Mouse (Mus musculus): ENCODE data around the gene Pparg.
A peak's percentile ranks its signal among the peaks of the same experiment; 100 is the strongest.

Gene Pparg

GRCm38 (mm10) chr6:115465876-115466275 lies 105.1 kb downstream of the Pparg start:
- no peak for DNase-seq

DNA sequence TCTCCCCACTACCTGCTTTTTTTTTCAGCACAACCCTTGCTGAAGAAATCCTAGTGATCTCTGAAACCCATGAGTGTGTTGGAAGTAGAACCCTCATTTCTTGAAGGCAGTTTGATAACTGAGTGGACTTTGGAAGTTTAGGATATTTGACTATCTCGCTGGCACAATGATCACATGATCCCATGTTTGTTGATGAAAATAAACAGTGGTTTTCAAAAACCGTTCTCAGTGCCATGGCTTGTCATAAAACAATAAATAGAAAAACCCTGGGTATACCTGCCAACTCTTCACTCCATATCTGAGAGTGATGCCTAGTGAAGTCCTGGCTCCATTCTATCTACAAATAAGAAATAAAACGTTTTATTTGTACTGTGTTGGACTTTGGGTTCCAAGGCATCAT lies 105.8 kb downstream of the Pparg start:
- DNase-seq: no peak

DNA sequence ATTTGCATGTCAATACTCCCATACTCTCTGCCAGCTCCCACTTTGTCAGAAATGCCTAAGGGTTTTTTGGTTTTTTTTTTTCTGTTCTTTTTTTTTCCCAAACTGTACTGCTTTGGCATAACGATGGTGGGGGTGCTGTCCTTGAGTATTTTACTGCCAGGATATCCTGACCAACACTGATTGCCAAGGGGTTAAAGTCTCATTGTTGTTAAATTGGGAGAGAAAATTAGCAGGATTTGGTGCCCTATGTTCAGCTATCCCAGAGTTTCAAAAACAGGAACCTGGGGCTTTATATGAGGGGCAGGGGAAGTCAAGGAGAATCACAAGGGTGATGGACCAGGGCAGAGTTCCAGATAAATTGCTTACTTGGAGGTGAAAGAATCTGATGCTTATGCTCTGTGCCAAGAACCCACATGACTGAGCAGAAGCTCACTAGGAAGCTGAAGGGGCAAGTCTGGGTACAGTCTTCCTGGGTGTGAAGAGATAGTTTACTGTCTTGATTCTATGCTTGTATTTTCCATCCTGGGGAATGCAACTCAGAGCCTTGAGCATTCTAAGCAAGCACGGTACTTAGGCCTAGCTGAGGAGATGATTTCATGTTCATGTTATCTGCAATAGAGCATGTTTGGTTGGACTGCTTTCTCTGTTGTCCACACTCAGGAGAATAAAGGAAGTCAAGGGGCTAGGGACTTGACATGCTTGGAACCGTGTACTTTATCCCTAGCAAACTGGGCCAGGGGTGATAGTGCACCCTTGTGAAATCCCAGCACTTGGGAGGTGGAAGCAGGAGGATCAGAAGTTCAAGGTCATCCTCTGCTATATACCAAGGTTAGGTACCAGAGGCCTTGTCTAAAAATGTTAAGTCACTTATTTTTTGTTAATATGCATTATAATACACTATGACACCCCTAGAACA lies 109.2 kb downstream of the Pparg start:
- peak; percentile 22 to 24 for DNase-seq

DNA sequence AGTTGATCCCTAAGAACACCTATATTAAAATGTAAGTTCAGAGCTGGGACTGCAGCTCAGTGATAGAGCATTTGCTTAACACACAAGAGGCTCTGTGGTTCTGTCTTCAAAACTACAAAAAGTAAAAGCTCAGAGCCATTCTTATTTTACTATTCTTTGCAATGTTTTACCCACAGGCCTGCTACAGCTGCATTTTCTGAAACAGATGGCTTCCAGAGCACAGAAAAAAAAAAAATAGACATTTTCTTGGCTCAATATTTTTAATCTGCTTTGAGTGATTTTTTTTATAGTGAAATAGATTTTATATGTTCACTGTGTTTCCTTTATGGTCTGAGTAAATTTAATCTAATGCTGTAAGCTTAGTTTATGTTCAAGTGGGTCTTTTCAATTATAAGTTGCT lies 111.2 kb downstream of the Pparg start:
- no peak for DNase-seq

DNA sequence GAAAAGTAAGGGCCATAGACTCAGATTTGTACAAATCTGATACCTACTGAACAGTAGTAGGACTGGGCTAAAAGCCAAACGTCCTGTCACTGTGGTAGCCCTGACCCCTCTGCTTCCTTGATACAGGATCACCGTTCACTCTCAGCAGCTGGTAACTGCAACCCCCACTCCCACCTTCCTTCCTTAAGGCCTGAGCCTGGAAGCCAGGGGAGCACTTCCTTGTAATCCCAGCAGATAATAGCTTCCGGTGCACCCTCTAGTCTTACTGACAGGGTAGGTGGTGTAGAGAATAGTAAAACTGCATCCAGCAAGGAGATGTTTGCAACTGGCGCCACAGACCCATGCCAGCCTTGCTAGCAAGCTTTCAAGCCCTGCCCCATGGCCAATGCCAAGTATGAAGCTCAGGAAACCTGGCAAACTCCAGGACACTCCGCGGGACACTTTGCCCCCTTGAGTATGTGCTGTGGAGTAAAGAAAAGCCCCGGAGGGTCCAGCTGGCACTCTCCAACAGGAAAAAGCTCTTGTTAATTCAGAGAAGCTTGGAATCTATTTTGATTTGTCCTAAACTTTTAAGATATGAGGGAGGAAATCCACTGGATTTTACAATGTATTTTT lies 116.4 kb downstream of the Pparg start:
- peak; percentile 44 to 70 for DNase-seq

DNA sequence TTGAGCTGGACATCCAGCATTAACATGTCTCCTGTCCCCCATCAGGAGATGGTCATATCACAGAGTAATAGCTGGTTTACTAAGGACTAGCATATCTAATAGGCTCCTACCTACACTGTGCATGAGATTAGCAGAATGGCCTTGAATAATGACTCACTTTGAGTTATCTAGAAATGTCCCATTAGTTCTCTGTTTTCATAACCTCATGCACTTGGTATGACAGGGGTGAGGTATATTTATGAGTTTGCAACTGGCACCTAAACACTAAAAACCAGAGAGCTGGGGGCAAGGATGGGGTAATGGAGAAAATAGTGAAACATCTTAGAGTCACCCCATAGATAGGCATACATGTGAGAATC lies 119.2 kb downstream of the Pparg start:
- DNase-seq: no peak

GRCm38 (mm10) chr6:115480322-115481017 lies 119.7 kb downstream of the Pparg start:
- DNase-seq: no peak

GRCm38 (mm10) chr6:115481018-115481354 lies 120.2 kb downstream of the Pparg start:
- DNase-seq: no peak

GRCm38 (mm10) chr6:115481603-115482002 lies 120.9 kb downstream of the Pparg start:
- no peak for DNase-seq

- DNase-seq: no peak
Measured at GRCm38 (mm10) chr6:115485635-115486034, 124.9 kb downstream of the Pparg start.

GRCm38 (mm10) chr6:115489831-115490230 lies 129.1 kb downstream of the Pparg start:
- DNase-seq: no peak

GRCm38 (mm10) chr6:115492952-115493613 lies 132.3 kb downstream of the Pparg start:
- peak; percentile 77 to 78 for DNase-seq

GRCm38 (mm10) chr6:115493824-115494223 lies 133.1 kb downstream of the Pparg start:
- DNase-seq: no peak

- peak; percentile 89 to 95 for DNase-seq
Measured at GRCm38 (mm10) chr6:115499540-115499939, 138.8 kb downstream of the Pparg start.

- no peak for DNase-seq
Measured at GRCm38 (mm10) chr6:115500234-115500633, 139.5 kb downstream of the Pparg start.

DNA sequence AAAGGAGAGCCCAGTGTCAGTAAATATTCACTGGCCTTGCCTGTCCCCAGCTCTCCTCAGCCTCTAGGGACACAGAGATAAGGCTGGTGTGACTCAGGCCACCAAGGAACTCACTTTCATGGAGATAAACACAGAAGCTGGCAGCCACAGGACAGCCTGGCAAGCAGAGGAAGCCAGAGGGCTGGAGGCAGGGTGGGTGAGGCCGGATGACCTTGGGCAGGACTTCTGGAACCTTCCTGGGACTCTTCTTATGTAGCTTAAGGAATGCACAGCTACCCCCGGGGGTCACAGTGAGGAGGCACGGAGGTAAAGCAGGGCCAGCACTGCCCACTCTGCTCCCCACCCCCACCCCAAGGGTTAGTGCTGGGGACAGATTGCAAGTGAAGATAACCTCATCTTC lies 140.4 kb downstream of the Pparg start:
- peak; percentile 62 to 64 for DNase-seq

- no peak for DNase-seq
Measured at GRCm38 (mm10) chr6:115503038-115503437, 142.3 kb downstream of the Pparg start.

GRCm38 (mm10) chr6:115503549-115504159 lies 142.9 kb downstream of the Pparg start:
- no peak for DNase-seq

- DNase-seq: no peak
Measured at GRCm38 (mm10) chr6:115504160-115504558, 143.4 kb downstream of the Pparg start.

- no peak for DNase-seq
Measured at GRCm38 (mm10) chr6:115504915-115505314, 144.2 kb downstream of the Pparg start.

DNA sequence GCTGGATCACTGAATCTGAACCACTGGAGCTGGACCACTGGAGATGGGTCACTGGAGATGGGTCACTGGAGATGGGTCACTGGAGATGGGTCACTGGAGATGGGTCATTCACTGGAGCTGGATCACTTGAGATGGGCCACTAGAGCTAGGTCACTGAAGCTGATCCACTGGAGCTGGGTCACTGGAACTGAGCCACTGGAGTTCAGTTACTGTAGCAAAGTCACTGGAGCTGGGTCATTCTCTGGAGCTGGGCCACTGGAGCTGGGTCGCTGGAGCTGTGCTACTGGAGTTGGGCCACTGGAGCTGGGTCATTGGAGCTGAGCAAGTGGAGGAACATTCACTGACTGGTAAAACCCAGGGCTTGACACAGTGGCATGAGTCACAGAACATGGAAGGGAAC lies 145.7 kb downstream of the Pparg start:
- no peak for DNase-seq

DNA sequence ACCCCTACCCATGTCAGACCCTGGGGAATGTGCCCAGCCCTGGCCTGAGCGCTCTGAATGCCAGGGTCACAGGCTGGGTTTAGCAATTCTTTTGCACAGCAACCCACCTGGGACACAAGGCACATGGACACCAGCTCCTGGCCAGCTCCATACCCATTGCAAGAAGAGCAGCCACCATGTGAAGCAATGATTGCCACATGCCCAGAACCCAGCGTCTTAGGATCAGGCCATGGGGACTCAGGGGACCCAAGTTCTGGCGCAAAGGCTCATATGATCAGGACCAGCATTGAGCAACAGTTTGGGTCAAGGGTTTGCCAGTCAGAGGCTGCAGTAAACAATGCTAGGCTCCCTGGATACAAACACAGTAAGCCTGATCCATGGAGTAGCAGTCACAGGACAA lies 150.7 kb downstream of the Pparg start:
- DNase-seq: no peak

DNA sequence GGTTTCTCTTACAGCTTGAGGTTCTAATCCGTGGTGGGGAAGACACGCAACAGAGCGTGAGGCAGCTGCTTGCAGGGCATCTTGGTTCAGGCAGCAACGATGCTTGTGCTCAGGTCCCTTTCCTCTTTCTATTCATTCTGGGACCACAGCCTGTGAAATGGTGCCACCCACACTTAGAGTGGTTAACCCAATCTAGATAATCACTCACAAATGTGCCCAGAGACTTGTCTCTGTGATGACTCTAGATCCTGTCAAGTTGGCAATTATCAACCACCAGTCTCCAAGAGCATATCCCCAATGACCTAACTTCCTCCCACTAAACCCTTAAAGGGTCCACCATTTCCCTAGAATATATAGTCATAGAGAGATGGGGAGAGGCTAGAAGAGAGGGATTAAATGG lies 152.5 kb downstream of the Pparg start:
- no peak for DNase-seq

Measured in cerebellum, postnatal 10 days (tissue).